8 mouse cellular contexts compared by ENCODE assay signal in the genomic region with DNA sequence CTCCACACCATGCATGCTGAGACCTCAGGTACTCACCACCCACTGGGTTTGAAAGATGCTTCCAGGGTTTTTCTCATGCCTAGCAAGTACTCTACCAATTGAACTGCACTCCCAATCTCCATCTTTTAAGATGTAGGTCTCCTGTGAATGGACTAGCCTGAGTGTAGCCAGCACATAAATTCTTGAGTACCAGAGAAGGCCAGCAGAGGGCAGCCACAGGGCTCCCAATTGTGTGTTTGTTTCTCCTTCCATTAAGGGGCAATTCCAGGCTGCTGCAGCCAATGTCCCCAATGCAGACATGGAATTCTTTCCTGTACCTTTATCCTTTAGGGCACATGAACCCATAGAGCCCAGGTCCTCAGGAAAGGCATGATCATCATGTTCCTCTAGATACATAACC. TPM values are rescaled to one million over a fixed set of nuclear protein-coding genes. Genes with fewer than 3 reads are reported as not detected.
DNase-seq lines count a peak whose midpoint lies in the region; ATAC-seq and TF ChIP-seq lines count a peak whose summit lies in the region.

No protein-coding gene starts in this region.

- H3K9ac ChIP-seq in midbrain, embryonic 16.5 days (ENCODE audit: low read depth, low read length) = no peak overlapping the region
- no peak overlapping the region for H3K9ac ChIP-seq in lung, postnatal 0 days (replicated peaks; ENCODE audit: low read depth)
- H3K9ac ChIP-seq in stomach, postnatal 0 days (ENCODE audit: low read length) = no peak overlapping the region

- no peak overlapping the region for H3K4me2 ChIP-seq in midbrain, embryonic 16.5 days (ENCODE audit: low read length)
- H3K4me2 ChIP-seq in lung, postnatal 0 days (replicated peaks; ENCODE audit: low read depth, low read length) = no peak overlapping the region
- H3K4me2 ChIP-seq in stomach, postnatal 0 days (replicated peaks; ENCODE audit: low read depth) = no peak overlapping the region

- H3K9me3 ChIP-seq in midbrain, embryonic 10.5 days (replicated peaks) = no peaks in the 10 kb centered on the region
- no peaks in the 10 kb centered on the region for H3K9me3 ChIP-seq in midbrain, embryonic 16.5 days (replicated peaks; ENCODE audit: control insufficient read depth, low read length, poor library complexity, severe bottlenecking)
- H3K9me3 ChIP-seq in heart, embryonic 10.5 days = no peaks in the 10 kb centered on the region
- no peaks in the 10 kb centered on the region for H3K9me3 ChIP-seq in lung, postnatal 0 days (ENCODE audit: low read length)
- H3K9me3 ChIP-seq in stomach, postnatal 0 days (ENCODE audit: control insufficient read depth, low read length) = no peaks in the 10 kb centered on the region

- H3K27ac ChIP-seq in midbrain, embryonic 10.5 days (replicated peaks) = no peak overlapping the region
- no peak overlapping the region for H3K27ac ChIP-seq in midbrain, embryonic 16.5 days (ENCODE audit: low read length)
- no peak overlapping the region for H3K27ac ChIP-seq in heart, embryonic 10.5 days
- no peak overlapping the region for H3K27ac ChIP-seq in lung, postnatal 0 days (ENCODE audit: low read length)
- no peak overlapping the region for H3K27ac ChIP-seq in stomach, postnatal 0 days (replicated peaks)

- H3K36me3 ChIP-seq in midbrain, embryonic 10.5 days = no peaks in the 10 kb centered on the region
- no peaks in the 10 kb centered on the region for H3K36me3 ChIP-seq in midbrain, embryonic 16.5 days (ENCODE audit: control insufficient read depth, insufficient read depth, low read length)
- no peaks in the 10 kb centered on the region for H3K36me3 ChIP-seq in heart, embryonic 10.5 days
- no peaks in the 10 kb centered on the region for H3K36me3 ChIP-seq in lung, postnatal 0 days (ENCODE audit: insufficient read depth, low read length)
- no peaks in the 10 kb centered on the region for H3K36me3 ChIP-seq in stomach, postnatal 0 days (ENCODE audit: control insufficient read depth, insufficient read depth, low read length)

- peak; percentile 76 for TF ChIP-seq CTCF in lung, postnatal 0 days (IDR thresholded peaks at IDR 0.05)
- TF ChIP-seq CTCF in stomach, postnatal 0 days (IDR thresholded peaks at IDR 0.05; ENCODE audit: low read depth) = peak; percentile 77

- no peak overlapping the region for H3K4me3 ChIP-seq in midbrain, embryonic 10.5 days
- no peak overlapping the region for H3K4me3 ChIP-seq in midbrain, embryonic 16.5 days (ENCODE audit: low read depth, low read length)
- H3K4me3 ChIP-seq in heart, embryonic 10.5 days = no peak overlapping the region
- H3K4me3 ChIP-seq in lung, postnatal 0 days (ENCODE audit: low read depth, low read length) = no peak overlapping the region
- no peak overlapping the region for H3K4me3 ChIP-seq in stomach, postnatal 0 days (ENCODE audit: low read depth, low read length)

- no peak for TF ChIP-seq EP300 in lung, postnatal 0 days (IDR thresholded peaks at IDR 0.05)
- no peak for TF ChIP-seq EP300 in stomach, postnatal 0 days (optimal IDR thresholded peaks at IDR 0.05)

- H3K27me3 ChIP-seq in midbrain, embryonic 10.5 days (ENCODE audit: low read depth, poor library complexity, severe bottlenecking) = no peaks in the 10 kb centered on the region
- no peaks in the 10 kb centered on the region for H3K27me3 ChIP-seq in midbrain, embryonic 16.5 days (ENCODE audit: control insufficient read depth, insufficient read depth, low read depth, low read length)
- peaks cover 7% of the 10 kb centered on the region; the same call in 1 of the 2 replicates for H3K27me3 ChIP-seq in heart, embryonic 10.5 days (ENCODE audit: insufficient read depth, poor library complexity, severe bottlenecking)
- H3K27me3 ChIP-seq in lung, postnatal 0 days (replicated peaks; ENCODE audit: insufficient read depth, low read length) = no peaks in the 10 kb centered on the region
- H3K27me3 ChIP-seq in stomach, postnatal 0 days (ENCODE audit: control insufficient read depth, insufficient read depth, low read length) = no peaks in the 10 kb centered on the region

- H3K4me1 ChIP-seq in midbrain, embryonic 10.5 days = no peaks in the 10 kb centered on the region
- no peaks in the 10 kb centered on the region for H3K4me1 ChIP-seq in midbrain, embryonic 16.5 days (ENCODE audit: control insufficient read depth, insufficient read depth, low read length)
- H3K4me1 ChIP-seq in heart, embryonic 10.5 days = 0 out of 2 replicates have a peak, but pooled peaks cover 3% of the 10 kb centered on the region
- no peaks in the 10 kb centered on the region for H3K4me1 ChIP-seq in lung, postnatal 0 days (ENCODE audit: insufficient read depth, low read depth, low read length)
- no peaks in the 10 kb centered on the region for H3K4me1 ChIP-seq in stomach, postnatal 0 days (replicated peaks; ENCODE audit: control insufficient read depth, insufficient read depth)

- DNase-seq in cerebellum, postnatal 25 days = peak; percentile 27 to 54
- DNase-seq in cerebellum, adult 9-11 months = no peak
- DNase-seq in midbrain, embryonic 10.5 days (ENCODE audit: low spot score) = peak; percentile 53
- peak; percentile 58 for DNase-seq in adrenal gland, postnatal 10 days
- DNase-seq in heart, embryonic 10.5 days (ENCODE audit: low spot score) = peak; percentile 78
- peak; percentile 19 for DNase-seq in lung, postnatal 0 days (ENCODE audit: low spot score)
- DNase-seq in stomach, postnatal 0 days (ENCODE audit: low spot score) = peak; percentile 53

- ATAC-seq in midbrain, embryonic 16.5 days = no peak
- ATAC-seq in lung, postnatal 0 days = no peak
- ATAC-seq in stomach, postnatal 0 days (ENCODE audit: low FRiP score, low TSS enrichment) = no peak

RNA-seq across cellular contexts. Expression of a gene that starts 4.1 kb away (rescaled TPM):
- not detected in 2 replicates for polyA plus RNA-seq in midbrain, embryonic 10.5 days (2016; fragmentation: Nextera tagmentation; extraction: Ambion mirVana)
- not detected in 2 replicates for polyA plus RNA-seq in midbrain, embryonic 16.5 days (2015; fragmentation: Nextera tagmentation; extraction: Ambion mirVana)
- under 1 TPM in 1 of 2 experiments, not detected in 1; 0.58 TPM for total RNA-seq in adrenal gland, postnatal 10 days (2021)
- not detected in 2 replicates for polyA plus RNA-seq in heart, embryonic 10.5 days (2016; fragmentation: Nextera tagmentation; extraction: Ambion mirVana)
- 0.07 and 0.19 TPM in 2 replicates for polyA plus RNA-seq in lung, postnatal 0 days (2015; fragmentation: Nextera tagmentation; extraction: Ambion mirVana)
- polyA plus RNA-seq in stomach, postnatal 0 days (2015; fragmentation: Nextera tagmentation; extraction: Ambion mirVana) = 0.12 TPM in 1 of 2 replicates, not detected in the other

RNA-seq across cellular contexts. Expression of a gene that starts 7.9 kb away (rescaled TPM):
- polyA plus RNA-seq in midbrain, embryonic 10.5 days (2016; fragmentation: Nextera tagmentation; extraction: Ambion mirVana) = 0.22 and 0.42 TPM in 2 replicates
- polyA plus RNA-seq in midbrain, embryonic 16.5 days (2015; fragmentation: Nextera tagmentation; extraction: Ambion mirVana) = 0.09 and 0.12 TPM in 2 replicates
- not detected for total RNA-seq in adrenal gland, postnatal 10 days (2021)
- not detected in 2 replicates for polyA plus RNA-seq in heart, embryonic 10.5 days (2016; fragmentation: Nextera tagmentation; extraction: Ambion mirVana)
- not detected in 2 replicates for polyA plus RNA-seq in lung, postnatal 0 days (2015; fragmentation: Nextera tagmentation; extraction: Ambion mirVana)
- not detected in 2 replicates for polyA plus RNA-seq in stomach, postnatal 0 days (2015; fragmentation: Nextera tagmentation; extraction: Ambion mirVana)

RNA-seq across cellular contexts. Expression of a gene that starts 38.3 kb away (rescaled TPM):
- 9.1 and 9.5 TPM in 2 replicates for polyA plus RNA-seq in midbrain, embryonic 10.5 days (2016; fragmentation: Nextera tagmentation; extraction: Ambion mirVana)
- polyA plus RNA-seq in midbrain, embryonic 16.5 days (2015; fragmentation: Nextera tagmentation; extraction: Ambion mirVana) = 7.1 and 8.0 TPM in 2 replicates
- 10 to 100 TPM; 11.2 to 13.2 TPM for total RNA-seq in adrenal gland, postnatal 10 days (2021)
- polyA plus RNA-seq in heart, embryonic 10.5 days (2016; fragmentation: Nextera tagmentation; extraction: Ambion mirVana) = 9.2 and 10.5 TPM in 2 replicates
- 18.6 and 21.8 TPM in 2 replicates for polyA plus RNA-seq in lung, postnatal 0 days (2015; fragmentation: Nextera tagmentation; extraction: Ambion mirVana)
- 15.5 and 17.1 TPM in 2 replicates for polyA plus RNA-seq in stomach, postnatal 0 days (2015; fragmentation: Nextera tagmentation; extraction: Ambion mirVana)

RNA-seq across cellular contexts. Expression of a gene that starts 38.8 kb away (rescaled TPM):
- 0.17 TPM in 1 of 2 replicates, not detected in the other for polyA plus RNA-seq in midbrain, embryonic 10.5 days (2016; fragmentation: Nextera tagmentation; extraction: Ambion mirVana)
- polyA plus RNA-seq in midbrain, embryonic 16.5 days (2015; fragmentation: Nextera tagmentation; extraction: Ambion mirVana) = 0.72 and 1.3 TPM in 2 replicates
- total RNA-seq in adrenal gland, postnatal 10 days (2021) = under 1 TPM; 0.24 to 0.30 TPM
- polyA plus RNA-seq in heart, embryonic 10.5 days (2016; fragmentation: Nextera tagmentation; extraction: Ambion mirVana) = 0.12 TPM in 1 of 2 replicates, not detected in the other
- polyA plus RNA-seq in lung, postnatal 0 days (2015; fragmentation: Nextera tagmentation; extraction: Ambion mirVana) = 0.39 and 0.44 TPM in 2 replicates
- 19.2 and 22.7 TPM in 2 replicates for polyA plus RNA-seq in stomach, postnatal 0 days (2015; fragmentation: Nextera tagmentation; extraction: Ambion mirVana)
